Mouse (Mus musculus) liver, embryonic 14.5 days (tissue): Measurements from ENCODE around the gene Ciao2a.

ENCODE experiments used
- CTCF ChIP-seq: IDR thresholded peaks from 2 replicates; pipeline ENCODE4 v1.5.1; 2016; ENCODE audit warnings: antibody characterized with exemption, low read depth, control low read depth
- EP300 ChIP-seq: IDR thresholded peaks from 2 replicates; pipeline ENCODE4 v1.6.1; 2016; ENCODE audit warnings: antibody characterized with exemption, low read depth

DNA sequence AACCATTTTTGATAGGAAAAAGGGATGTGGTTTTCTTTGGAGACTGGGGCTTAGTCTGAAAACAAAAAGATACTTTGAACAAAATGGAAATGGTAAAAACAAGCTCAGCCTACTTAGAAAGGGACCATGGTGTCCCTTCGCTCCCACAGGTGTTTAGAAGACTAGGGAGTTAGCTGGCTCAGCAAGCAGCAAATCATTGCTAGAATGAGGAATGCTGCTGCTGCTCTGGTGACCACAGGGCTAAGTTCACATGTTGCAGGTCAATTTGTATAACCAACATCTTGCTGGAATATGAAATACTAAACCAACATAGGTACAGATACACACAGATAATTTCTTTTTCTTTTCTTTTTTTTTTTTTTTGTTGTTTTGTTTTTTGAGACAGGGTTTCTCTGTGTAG is 16.8 kb upstream of the Ciao2a start:
- TF ChIP-seq EP300 (no peak), CTCF (no peak)
